Mouse (Mus musculus) MEL (cell line): ENCODE data around the gene Etv5.

Source experiments
- CHD1 ChIP-seq: IDR thresholded peaks from 2 replicates; pipeline ENCODE4 v1.6.1; 2012; ENCODE audit warnings: low read depth, mild to moderate bottlenecking, inconsistent platforms, low read length, improper control_type of control experiment
- CTCF ChIP-seq, 3 experiments: IDR thresholded peaks in 2 of 3; conservative IDR thresholded peaks in 1 of 3; 2 replicates each; pipeline ENCODE4 v1.5.1; 2011 to 2012; ENCODE audit warnings: low read length in 3 of 3, low read depth in 2 of 3, mild to moderate bottlenecking in 2 of 3, improper control_type of control experiment in 1 of 3, inconsistent platforms in 1 of 3, mixed read lengths in 1 of 3, moderate library complexity in 1 of 3; ENCODE audit not compliant: control insufficient read depth in 1 of 3, insufficient read depth in 1 of 3, poor library complexity in 1 of 3, severe bottlenecking in 1 of 3
- ZC3H11A ChIP-seq: IDR thresholded peaks from 2 replicates; pipeline ENCODE4 v1.6.1; 2012; ENCODE audit warnings: low read depth, mild to moderate bottlenecking, inconsistent platforms, low read length, improper control_type of control experiment

GRCm38 (mm10) chr16:22430211-22430951, 9.1 kb downstream of the Etv5 start:
- TF ChIP-seq ZC3H11A (no peak), CHD1 (no peak), CTCF (IDR thresholded peaks at IDR 0.05 in 2 of 3, conservative IDR thresholded peaks at IDR 0.05 in 1 of 3; ENCODE audit: control insufficient read depth in 1 of 3, insufficient read depth in 1 of 3, low read depth in 2 of 3, low read length in 3 of 3, poor library complexity in 1 of 3, severe bottlenecking in 1 of 3) (no peak)
